Mouse (Mus musculus): ENCODE measurements around the gene Twnk.
"Not testable (repeated sequence)": the region's sequence is repeated elsewhere in the genome, so short reads cannot be mapped to it uniquely, and the experiment has no call there.

Twnk gene

DNA sequence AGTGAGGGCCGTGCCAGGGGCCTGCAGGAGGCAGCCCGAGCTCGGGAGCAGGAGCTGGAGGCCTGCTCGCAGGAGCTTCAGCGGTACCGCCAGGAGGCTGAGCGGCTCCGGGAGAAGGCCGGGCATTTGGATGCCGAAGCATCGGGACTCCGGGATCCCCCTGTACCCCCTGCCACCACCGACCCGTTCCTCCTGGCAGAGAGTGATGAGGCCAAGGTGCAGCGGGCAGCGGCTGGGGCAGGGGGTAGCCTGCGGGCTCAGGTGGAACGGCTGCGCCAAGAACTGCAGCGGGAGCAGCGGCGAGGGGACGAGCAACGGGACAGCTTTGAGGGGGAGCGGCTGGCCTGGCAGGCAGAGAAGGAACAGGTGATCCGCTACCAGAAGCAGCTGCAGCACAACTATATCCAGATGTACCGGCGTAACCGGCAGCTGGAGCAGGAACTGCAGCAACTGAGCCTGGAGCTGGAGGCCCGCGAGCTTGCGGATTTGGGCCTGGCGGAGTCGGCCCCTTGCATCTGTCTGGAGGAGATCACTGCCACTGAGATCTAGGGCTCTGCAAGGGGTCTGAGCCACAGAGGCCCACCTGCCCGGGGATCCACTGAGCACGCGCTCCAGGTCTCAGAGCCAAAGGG is 20.6 kb downstream of the Twnk start:
- DNase-seq = no peak

DNA sequence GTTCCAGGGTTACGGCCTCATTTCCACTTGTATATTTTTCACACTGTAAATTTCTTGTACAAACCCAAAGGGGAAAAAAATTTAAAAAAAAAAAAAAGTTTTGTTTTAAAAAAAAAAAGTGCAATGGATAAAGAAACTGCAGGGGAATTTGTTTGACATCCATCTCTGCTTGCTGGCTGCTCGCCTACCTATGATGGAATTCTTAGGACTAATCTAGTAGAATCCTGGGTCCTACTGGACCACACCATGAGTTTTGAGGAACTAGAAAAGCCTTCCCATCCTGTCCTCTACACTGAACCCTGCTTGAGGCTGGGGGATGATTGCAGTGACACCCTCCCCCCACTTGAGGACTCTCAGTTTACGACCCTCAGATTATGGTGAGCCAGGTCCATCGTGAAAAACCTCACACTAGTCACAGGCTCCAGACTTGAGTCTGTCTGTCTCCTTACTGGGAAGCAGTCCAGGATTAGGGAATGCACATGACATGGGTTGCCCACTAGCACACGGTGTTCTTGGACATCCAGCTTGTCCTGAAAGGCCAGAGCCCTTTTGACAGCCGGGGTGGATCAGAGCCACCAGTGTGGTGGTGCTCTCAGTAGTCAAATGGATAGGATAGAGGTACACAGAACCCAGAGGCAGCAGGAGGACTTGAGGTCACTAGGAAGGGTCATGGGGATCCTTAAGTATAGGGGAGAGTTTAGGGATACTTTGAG is 21.7 kb downstream of the Twnk start:
- no peak for DNase-seq

DNA sequence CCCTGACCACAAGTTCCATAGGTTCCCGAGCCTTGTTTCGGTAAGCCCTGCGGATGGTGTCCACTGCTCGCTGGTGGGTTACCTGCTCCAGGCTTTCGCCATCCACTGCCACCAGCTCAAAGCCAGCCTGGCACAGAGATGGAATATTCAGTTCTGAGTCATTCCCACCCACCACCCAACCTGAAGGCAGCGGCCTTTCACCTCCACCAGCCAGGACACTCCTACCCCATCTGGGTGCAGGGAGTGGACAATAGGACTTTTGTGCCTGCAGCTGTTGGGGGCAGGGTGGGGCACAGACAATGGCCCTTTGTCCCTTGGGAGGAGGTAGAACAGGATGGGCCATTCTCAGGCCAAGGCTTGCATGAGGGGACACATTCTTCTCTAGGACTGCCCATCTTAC is 22.4 kb downstream of the Twnk start:
- no peak for DNase-seq

DNA sequence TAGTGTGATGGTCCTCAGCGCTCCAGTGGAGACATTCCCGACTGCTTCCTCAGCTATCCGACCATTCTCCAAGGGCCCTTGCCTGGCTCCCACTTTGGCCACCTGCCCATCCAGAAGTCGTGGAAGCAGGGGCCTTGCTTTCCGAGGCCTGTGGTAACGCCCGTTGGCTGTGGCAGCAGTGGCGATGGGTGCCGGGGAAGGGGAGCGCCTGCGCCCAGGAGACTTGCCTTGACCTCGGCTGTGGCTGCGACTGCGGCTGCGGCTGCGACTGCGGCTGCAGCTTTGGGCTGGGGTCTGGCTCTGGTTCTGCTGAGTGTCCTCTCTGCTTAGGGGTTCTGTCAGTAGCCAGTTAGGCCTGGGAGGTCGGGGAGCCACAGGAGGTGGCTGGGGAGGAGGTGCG is 23.3 kb downstream of the Twnk start:
- DNase-seq = no peak

DNA sequence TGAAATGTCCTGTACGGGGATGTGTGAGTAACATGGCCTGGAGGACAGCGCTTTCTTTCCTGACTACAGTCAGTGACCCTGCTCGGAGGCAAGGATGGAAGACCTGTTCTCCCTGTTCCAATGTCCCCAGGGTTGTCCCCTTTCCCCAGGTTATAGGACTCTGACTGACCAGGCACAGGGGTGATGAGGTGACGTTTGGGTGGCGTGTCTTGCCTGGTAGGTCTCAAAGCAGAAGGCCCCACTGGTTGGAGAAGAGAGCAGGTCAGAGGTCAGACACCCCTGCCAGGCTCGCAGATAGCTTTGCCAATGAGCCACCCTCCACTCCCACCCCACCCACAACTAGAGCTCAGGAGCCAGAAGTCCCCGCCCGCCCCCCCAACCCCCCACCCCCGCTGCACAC is 24.1 kb downstream of the Twnk start:
- no peak for DNase-seq

DNA sequence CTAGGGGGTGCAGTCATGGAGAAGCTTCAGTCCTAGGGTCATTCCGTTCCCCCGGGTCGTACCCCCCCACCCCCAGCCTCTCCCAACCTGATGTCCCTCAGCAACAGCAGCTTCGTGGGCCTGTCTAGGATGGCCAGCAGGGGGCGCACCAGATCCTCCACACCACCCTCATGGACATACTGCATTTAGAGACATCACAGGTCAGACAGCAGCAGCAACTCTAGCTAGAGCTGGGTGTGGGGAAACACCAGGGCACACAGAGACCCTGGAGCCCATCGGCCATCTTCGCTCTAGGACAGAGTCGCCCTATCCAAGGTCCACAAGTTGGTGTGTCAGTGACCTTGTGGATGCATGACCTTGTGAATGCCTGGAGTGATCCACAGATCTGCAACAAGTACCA is 24.6 kb downstream of the Twnk start:
- DNase-seq = no peak

DNA sequence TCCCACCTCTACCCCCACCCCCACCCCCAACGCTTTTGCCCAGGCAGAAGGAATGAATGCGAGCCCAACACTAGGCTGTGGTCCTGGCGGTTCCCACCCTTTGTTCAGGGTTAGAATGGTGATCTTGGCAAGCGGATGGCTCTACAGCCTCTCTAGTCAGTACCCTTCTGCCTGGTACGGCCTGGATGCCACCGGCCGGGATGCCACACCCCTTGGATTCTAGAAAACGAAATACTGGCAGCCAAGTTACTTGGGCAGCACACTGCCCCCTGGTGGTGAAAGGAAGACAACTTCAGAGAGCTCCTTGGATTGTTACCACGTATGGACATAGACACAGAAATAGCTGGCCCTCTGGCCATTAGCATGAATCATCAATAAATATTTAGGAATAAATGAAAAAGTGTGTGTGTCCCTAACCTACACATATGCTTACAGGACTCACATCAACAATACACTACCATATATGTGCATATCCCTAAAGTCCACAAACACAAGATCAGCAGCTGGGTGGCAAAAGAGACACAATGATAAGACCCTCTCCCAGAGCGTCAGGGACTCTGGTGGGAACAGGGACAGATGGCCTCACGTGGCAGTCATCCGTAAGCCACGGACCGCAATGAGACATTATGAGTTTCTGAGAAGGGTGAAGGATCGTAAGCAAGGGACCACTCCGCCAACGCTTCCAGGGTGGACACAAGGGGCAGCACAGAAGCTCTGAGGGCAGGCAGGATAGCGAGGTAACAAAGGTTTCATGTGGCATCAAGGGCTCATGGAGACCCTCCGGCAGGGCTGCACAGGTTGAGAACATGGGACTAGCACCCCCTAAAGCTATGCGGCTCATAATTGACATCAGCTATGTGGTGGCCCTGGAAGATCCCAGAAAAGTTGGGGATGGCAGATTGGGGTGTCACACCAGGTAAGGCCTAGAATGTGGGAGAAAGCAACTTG is 25.6 kb downstream of the Twnk start:
- no peak for DNase-seq

DNA sequence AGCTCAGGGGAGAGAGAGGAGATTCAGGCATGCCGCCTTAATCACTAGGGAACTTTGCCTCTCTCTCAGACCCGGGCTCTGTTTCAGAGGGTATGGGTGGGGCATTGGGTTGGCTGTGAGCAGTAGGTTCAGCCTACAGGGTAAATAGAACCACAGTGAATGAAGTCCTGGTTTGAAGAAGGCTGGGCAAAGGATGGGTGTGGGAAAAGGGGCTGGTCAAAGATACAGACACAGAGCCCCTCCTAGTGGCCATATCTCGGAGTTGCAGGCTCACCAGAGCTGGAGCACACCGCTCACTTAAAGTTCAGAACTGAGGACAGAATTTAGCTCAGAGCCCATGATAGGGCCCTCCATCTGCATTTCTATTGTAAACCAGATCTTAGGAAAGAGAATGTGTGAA is 26.3 kb downstream of the Twnk start:
- DNase-seq = no peak

DNA sequence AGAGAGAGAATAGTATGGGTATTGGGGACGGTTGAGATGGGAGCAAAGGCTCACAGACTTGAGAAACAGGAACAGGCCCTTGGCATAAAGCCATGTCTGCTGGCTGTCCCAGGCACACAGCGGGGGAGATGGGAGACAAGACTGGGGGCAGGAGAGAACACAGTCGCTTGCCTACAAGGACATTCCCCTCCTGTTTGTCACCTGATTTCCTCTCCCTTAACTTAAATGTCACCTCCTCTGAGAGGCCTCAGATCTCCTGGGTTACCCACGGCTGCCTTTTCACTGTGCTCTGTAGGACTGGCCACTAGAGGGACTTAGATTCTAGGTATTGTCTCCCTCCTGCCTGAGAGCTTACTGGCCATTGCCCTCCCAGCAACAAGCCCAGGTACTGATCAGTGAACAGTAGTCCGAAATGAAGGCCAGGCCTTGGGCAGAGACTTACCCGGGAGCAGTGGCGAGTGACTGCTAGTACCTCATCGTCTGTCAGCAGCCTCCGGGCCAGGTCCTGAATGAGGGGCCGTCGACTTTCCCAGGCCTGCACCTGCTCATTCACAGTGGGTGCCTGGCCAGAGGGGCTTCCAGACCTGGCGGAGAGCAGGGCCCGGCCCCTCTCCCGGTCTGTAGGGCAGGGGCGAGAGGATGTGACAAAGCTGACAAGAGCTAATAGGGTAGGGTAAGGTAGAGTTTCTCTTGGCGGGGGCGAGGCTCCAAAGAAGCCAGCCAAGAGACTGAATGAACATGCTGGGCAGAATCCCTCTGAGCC is 27.3 kb downstream of the Twnk start:
- no peak for DNase-seq

DNA sequence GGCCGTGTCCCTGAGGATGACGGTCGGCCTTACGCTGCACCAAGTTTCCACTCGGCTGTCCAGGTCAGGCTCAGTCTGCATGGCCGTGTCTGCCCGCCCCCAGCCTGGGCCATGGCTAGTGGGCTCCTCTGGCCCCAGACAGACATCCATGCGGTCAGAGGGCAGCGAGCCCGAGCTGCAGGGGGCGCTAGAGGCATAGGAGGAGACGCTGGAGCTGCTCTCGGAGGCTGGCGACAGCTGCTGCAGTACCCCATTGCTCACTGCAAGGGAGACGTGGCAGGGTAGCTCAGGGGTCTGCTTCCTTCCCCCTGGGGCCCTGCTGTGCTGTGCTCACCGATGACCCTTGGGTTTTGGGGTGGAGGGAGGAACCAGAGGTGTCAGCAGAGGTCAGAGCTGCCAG is 31.4 kb downstream of the Twnk start:
- no peak for DNase-seq

DNA sequence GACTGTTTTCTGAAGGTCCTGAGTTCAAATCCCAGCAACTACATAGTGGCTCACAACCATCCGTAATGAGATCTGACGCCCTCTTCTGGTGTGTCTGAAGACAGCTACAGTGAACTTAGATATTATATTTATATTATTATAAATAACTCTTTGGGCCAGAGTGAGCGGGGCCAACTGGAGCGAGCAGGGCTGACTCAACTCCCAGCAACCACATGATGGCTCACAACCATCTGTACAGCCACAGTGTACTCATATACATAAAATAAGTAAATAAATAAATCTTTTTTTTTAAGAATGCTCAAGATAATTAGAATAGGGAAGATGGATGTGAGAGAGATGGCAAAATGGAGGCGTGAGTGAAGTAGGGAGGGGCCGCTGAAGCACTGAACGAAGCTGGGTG is 32.7 kb downstream of the Twnk start:
- not testable (repeated sequence) for DNase-seq

DNA sequence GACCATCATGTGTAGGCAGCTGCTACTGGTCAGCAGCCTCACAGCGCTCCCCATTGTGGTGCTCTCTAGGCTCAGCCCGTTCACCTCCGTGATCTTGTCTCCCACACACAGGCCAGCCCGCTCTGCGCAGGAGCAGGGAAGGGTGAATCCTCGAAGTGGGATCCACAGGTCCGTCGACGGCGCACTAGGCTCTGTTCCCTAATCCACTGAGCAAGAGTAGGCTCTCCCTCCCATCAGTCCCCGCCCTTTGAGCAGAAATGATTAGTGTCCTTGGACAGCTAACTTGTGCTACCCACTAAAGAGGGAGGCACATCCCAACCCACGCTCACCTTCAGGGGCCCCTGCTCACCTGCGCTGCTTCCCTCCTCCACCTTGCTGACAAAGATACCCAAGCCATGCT is 34.8 kb downstream of the Twnk start:
- no peak for DNase-seq

DNA sequence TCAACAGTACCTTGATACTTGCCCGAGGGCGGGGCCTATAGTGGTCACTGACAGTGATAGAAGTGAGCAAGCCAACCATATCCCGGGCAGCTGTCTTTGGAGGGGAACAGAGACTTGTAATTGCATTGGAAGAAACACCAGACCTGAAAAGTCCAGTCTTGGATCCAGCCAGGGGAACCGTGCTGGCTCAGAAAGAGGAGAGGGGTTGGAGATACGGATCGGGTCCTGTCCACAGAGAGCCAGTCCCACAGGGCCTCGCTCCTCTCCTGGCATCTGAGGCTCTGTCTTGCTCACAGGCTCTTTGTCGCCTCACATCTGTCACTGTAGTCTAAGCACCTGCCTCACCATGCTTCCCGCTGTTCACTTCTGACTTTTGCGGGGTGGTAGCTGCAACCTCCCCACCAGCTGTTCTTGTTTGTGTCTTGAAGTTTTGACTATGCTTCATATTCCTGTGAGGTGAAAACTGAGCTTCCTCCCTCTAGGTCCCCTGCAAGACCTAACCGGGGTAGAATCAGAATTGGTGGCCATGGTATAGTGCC is 39.0 kb downstream of the Twnk start:
- DNase-seq = no peak

DNA sequence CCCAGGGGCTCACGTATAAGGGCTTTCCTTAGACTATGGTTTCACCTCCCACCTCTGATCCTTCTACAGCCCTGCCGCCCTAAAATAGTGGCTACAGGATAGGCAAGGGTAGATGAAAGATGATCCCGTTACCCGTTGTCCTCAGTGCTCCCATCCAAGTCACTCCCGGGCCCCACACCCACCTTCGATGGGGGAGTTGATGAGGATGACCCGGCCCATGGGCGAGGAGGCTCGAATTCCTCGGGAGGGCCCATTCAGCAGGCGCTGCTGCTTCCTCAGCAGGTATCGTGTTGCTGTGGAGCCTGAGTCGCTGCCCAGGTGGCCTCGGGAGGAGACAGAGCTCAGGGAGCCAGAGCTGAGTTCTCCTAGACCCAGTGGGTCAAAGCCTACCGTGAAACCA is 39.8 kb downstream of the Twnk start:
- no peak for DNase-seq

DNA sequence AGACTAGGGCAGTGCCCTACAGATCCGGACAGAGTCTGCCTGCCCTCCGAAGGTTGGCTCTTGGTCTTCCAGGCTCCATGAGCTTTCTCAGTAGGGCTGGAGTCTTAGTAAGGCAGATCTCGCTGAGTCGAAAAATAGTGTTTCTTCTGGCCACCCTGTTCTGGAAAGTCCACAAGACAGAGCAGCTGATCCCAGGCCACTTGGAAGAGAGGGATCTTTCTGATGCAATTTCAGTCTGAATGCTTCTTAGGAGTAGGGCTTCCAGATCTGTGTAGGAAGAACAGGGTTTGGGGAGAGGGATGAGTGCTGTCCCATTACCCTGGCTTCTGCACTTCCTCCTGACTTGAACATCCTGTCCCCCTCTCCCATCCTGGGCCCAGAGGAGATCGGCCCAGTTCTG is 40.2 kb downstream of the Twnk start, which contains the start of gene Pdzd7:
Gene Pdzd7 (minus strand): TSS at position 67 of the 400 bp plus-strand sequence.
- no peak for DNase-seq

DNA sequence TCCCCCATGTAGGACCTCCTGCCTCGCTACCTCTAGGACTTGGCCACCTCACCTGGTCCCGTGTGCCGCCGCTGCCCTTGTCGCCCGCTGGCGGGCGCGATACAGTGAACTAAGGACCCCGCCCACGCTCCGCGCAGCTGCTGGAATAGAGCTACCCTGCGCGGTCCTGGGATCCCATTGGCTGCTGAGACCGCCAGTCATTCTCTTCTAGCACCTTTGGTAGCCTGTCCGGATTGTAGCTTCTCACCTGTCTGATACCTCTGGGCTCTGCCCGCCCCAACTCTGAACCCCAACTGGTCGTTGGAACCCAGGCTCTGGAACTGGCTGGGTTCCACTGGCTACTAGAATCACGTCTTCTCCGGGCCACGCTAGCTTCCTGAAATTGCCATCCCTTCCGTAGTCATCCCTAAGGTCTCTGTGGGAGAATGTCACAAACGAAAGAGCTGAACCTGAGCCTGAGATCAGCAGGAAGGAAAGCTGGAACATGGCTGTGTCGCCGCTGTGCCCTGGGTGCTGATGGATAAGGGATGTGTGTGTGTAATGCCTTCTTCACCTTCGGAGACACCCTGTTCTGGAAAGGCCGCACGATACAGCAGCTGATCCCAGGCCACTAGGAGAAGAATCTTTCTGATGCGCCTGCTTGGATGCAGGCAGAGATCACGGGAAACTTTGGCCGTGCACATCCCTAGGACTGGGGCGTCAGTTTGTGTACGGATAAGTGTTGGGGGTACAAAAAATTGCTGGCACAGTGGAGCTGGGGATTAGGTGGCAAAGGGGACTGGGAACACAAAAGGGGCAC is 41.3 kb downstream of the Twnk start:
- peak; percentile 69 to 76 for DNase-seq

DNA sequence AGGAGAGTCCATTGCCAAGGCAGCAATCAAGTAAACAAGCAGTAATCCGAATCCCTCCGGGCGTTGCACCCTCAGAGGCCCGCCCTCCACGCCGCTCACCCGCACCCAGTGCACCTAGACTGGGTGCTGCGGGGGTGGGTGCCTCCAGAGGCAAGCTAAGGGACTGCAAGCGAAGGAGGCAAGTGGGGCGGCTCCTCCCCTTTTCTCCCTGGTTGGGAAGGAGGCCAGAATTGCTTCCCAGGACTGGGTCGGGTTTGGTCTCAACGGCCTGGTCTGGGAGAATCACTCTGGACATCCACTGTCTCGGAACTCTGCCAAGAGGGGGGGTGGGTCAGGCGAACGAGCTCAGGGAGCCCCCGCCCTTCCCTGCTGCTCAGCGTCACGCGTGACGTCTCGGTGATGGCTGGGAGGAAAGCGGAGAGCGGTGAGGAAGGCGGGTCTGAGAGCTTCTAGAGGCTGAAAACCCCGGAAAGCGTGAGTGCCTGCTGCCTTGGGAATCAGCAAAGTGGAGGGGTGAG is 42.0 kb downstream of the Twnk start, which contains the start of gene Sfxn3:
Gene Sfxn3 (plus strand): TSS at position 87 of the 518 bp plus-strand sequence.
- DNase-seq = peak; percentile 75 to 80

DNA sequence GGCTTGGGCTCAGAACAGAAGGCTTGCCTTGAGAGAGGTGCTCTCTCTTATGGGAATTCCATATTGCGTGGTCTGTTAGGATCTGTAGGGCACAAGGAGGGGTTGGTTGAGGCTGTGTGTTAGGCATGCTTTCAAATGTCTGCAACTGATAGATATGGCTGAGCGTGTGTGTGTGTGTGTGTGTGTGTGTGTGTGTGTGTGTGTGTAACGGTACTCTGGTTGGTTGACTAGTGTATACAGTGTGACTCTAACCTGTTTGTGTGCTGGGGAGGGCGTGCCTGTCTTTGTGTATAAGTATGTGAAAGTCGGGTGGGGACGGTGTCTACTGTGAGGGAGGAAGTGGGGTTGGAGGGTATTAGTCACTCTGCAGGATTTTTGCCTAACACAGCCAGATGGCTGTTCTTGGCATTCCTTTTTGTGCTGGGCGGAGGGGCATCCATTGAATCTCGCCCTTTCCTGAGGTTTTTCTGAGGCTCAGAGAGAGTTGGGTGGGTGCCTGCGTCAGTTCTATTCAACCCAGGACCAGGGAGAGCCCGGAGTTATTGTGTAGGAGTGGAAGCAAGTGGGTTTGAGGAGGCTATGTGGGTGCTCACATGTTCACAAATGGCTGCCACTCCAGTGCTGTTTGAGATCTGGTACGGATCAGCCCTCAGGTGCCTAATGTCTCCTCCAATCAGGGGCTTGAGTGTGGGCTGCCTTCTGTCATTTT is 42.6 kb downstream of the Twnk start:
- DNase-seq = peak; percentile 29 to 61

DNA sequence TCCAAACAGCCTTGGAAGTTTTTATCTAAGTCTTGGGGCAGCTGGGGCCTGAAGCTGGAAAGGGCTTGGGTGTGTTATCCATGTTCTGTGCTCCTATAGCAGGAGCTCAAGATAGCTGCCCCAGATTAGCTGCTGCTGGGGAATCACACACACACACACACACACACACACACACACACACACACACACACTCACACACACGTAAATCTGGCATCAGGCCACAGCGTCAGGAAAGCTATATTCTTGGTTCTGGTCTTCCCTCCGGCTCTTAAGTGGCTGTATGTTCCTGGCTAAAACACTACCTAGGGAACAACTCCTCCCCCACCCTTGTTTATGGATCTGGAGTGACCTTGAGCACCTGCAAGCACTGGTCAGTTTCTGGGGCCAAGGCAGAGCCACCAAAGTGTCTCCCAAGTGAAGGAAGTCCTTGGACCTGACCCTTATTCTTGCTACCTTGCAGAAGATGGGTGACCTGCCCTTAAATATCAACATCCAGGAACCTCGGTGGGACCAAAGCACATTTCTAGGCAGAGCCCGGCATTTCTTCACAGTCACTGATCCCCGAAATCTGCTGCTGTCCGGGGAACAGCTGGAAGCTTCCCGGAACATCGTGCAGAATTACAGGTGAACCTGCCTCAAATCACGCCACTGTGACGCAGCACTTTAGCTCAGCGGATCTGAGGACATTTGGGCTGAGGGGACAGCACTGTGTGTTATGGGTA is 43.3 kb downstream of the Twnk start:
- no peak for DNase-seq

DNA sequence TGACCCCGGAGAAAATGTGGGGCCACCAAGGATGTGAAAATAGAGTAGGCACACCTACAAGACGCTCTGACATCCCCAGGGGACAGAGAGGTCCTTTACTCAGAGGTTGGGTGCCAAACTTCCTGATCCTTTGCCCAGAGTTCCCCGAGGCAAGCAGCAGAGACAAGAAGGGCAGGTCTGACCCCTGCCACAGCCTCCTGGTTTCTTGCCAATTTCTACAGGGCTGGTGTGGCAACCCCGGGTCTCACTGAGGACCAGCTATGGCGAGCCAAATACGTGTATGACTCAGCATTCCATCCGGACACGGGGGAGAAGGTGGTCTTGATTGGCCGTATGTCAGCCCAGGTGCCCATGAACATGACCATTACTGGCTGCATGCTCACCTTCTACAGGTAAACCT is 44.1 kb downstream of the Twnk start:
- DNase-seq = no peak

All from thymus, adult 18-20 months (tissue).